Mouse (Mus musculus) layer of hippocampus, postnatal 36 days (tissue): ENCODE data around the gene Fan1. TPM values are rescaled to one million over a fixed set of nuclear protein-coding genes. Genes with fewer than 3 reads are reported as not detected.

Experiments used
- DNase-seq, 2 experiments: peaks; one replicate each; pipeline ENCODE4 v3.0.0; 2022
- total RNA-seq, 2 experiments: library from RNA; stranded (reverse); gene quantifications; 2 replicates each; pipeline ENCODE4 v1.2.3; 2021

The Fan1 gene
- total RNA-seq: 10 to 100 TPM; 12.2 to 13.1 TPM

DNA sequence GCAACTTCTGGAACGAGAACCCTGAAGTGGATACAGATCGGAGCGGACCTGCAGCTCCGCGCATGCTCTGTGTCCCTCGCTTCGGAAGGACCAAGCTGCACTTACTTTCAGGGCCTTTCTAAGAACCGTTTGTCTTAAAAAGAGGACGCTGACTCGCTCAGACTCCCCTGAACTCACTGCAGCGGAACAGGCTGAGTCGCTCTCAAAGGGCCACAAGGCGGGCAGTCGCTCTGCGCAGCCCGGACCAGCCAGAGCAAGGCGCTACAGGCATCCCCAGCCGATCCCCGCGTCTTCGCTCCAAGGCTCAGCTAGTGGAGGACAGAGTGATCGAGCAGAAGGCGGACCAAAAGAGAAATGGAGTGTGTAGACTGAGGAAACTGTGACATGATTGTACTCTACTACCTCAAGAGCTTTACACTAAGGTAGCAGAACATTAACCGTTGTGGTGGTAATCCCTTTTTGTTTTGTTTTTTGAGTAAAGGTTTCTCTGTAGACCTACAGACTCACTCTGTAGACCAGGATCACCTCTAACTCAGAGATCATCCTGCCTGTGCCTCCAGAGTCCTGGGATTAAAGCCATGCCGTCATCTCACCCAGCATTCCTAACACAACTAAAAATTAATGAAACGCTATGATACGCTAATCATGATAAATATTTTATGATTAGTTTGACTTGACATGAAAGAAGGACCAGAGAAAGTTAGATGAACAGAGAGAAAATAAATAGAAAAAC lies at the start of gene Fan1:
Gene Fan1, minus strand, starts transcription at position 266 of the 733 bp plus-strand sequence.
- DNase-seq: peak; percentile 90 to 91

DNA sequence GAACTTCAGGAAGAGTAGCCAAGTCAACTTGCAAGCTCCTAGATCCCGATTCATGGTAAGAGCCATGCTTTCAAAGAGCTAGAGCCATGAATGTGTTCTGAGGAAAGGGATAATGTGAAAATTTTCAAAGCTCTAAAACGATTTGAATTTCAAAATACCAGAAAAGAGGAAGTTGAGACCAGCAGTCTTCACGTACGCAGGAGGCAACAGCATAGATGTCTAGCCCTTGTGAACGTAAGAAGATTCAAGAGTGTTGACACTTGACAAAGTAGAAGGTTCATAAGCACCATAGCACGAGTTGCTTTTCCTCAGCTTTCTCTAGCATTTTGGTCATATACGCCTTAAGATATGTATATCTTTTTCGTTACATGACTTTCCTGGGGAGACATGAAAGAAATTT lies 30.1 kb upstream of the Fan1 start:
- no peak for DNase-seq

DNA sequence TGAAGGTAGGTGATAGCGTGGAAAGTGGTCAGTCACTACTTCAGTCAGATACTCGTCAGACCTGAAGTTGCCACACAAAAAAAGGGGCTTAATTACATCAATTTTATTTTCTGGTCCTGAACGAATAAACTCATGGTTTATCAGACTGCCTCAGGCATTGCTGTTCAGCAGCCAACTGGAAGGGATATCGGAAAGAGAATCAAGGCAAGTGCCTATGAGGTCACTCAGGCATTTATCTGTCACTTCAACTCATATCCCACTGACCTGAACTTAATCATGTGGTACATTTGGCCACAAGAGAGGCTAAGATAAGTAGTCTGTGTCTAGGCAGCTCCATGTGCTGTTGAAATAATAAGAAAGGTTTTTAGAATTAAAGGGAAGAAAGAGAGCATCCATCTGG lies 28.6 kb upstream of the Fan1 start:
- no peak for DNase-seq

DNA sequence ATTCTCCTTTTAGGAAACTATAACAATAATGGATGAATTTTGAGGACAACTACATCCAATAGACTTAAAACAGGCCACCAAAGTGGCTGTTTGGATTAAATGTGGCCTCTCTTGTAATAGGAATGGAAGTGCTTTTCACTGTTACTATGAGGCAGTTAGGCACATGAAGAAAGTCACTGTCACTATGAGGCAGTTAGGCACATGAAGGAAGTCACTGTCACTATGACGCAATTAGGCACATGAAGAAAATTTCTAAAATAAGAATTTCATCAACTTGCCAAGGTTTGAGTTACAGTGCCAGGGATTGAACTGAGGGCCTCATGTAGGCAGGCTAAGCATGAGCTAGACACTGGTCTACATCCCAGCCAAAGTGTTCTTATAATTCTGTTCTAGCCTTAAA lies 26.8 kb upstream of the Fan1 start:
- DNase-seq: no peak

DNA sequence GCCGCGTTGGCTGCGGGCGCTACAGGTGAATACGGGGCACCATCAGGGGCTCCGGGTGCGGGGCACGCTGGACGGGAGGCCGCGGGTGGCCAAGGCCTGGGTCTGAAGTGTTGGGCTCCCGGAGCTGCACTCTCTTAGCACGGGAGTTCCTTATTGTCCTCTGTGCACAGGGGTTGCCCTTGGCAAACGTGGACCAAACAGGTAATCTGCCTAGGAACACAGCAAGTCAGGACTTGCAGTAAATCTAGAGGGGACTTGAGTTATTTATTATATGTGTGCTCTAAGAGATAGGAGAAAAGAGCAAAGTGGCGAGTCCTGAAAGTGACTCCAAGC lies 18.9 kb upstream of the Fan1 start:
- no peak for DNase-seq

DNA sequence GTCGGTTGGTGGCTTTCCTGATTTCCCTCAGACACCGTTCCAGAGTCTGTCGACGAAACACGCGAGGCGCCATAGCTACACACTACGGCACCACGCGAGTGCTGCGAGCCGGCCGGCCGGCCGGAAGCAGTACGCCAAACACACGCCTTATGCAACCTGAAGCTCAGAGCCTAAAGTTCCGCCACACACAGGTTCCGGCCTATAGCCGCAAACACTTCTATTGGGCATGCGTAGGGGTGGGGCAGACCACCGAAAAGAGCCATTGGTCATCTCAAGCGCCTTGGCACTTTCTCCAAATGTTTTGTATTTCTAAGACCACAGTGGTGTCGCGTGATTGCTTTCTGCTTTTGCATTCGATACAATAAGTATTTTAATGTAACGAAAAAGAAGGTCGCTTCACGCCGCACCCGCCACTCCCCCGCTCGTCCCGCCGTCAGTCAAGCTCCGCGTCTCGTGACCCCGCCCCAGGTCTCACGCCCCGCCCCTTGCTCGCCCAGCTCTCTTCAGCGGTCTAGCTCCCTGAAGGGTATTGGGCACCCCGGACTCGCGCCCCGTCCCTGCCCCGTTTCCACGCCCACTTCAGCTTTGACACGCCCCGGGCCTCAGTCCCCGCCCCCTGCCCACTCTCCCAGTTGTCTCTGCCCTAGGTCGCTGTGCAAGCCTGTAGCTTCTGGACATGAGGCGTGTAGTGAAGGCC lies 18.4 kb upstream of the Fan1 start, which contains the start of the genes Mphosph10 and Mcee:
Gene Mphosph10, minus strand, starts transcription at position 147 of the 697 bp plus-strand sequence.
Gene Mcee, plus strand, starts transcription at position 486 of the 697 bp plus-strand sequence.
- peak; percentile 94 for DNase-seq

DNA sequence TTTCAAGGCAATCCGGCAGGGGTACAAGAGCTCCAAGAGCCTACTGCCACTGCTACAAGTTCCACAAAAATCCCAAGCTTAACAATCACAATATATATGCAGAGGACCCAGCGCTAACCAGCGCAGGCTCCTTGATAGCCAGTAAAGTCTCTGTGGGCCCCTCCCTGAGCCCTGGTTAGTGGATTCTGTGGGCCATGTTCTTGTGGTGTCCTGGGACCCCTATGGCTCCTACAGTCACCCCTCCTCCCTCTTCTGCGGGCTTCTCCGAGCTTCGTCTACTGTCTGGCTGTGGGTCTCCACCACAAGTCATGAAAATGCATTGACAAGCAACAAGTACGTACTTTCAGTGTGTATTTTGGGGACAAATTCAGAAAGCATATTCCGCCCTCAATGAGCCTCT lies 17.6 kb upstream of the Fan1 start:
- no peak for DNase-seq

DNA sequence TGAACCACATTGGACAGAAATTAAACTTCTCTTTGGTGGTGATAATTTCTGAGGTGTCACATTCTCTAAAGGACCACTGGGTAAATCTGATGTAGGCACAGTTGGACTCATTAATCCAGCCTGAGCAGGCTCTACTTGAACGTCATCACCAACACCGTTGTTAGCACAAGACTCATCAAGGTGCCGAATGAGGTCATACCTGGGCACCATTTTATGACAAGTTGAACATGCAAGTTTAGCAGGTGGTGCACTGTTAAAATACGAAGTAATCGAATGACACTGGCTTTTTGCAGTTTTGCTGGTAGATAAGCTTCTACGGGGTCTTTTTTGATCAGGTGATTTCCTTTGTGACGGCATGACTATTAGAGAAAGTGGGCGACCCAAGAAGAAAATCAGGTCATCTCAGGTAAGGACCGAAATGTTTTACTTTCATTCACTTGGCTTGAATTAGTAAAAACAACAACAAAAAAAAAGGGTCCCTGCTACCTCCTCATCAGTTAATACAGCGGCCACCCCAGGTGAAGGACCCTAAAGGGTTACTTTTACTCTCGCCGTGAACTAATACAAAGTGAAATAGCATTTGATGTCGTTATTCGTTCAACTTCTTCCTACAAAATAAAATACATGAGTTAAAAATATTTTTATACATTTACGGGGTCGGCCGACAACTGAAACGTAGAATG lies 607 bp downstream of the Fan1 start:
- no peak for DNase-seq

DNA sequence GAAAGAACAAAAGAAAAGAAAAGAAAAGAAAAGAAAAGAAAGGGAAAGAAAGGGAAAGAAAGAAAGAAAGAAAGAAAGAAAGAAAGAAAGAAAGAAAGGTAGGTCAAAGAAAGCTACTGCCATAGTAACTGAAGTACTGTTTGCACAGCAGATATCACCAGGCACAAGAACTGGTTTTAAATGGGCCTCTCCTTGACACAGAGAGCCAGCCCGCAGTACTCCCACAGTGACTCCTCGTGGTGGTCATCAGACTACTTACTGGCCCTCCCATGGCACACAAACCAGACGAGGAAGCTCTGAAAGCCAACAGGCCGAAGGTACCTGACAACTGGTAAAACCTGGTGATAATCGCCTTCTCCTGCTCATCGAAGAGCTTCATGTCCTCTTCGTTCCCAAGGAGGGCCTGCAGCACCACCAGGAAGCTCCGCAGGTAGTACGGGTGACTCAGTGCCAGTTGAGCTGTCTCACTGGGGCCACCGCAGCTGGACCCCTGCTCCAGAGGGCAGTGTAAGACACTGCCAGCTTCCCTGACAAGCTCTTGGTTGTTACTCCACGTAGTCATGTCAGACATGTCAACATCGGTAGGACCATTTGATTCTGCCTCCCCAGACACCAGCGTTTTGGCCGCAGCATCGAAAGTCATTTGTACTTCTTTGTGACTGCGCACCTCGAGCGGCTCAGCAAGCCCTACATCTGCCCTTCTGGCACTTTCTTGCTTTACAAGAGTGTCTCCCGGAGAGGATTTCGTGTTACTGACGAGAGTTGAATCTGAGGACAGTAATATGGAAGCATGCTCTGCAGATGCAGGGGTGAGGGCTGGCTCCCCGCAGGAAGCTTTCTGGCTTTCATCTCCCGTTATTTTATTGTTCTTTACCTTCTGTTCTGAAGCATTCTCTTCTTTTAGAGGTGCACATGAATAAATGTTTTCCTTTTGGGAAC lies 1.7 kb downstream of the Fan1 start:
- DNase-seq: no peak

DNA sequence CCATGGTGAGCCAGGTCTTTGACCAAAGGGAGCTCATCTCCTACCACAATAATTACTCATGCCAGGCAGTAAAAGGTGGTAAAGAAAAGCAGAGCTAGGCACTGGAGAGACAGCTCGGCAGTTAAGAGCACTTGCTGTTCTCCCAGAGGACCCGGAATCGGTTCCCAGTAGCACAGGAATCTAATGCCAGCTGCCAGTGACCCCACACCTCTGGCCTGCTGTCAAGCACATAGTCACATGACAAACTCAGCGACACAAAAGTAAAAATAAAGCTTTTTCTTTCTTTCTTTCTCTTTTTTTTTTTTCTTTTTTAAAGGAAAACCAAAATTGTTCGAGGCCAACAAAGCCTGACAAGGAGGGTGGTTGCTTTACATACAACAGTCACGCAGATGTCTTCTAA lies 4.1 kb downstream of the Fan1 start:
- DNase-seq: no peak

DNA sequence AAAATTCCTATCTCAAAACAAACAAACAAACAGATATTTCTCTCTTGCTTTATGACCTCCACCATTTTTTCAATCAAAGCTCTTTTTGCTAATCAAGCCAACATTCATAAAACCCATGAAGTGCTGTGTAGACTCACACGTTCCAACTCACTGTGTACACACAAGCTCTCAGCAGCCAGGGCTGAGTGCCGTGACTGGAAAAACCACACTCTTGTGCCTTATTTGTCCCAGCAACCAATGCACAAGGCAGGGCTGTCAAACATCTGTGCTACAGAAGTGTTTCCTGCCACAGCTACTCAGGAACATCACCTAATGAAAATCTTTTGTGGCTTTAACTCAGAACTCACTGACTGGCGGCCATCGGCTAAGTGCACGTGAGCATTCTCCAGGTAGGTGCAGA lies 8.0 kb downstream of the Fan1 start:
- no peak for DNase-seq

DNA sequence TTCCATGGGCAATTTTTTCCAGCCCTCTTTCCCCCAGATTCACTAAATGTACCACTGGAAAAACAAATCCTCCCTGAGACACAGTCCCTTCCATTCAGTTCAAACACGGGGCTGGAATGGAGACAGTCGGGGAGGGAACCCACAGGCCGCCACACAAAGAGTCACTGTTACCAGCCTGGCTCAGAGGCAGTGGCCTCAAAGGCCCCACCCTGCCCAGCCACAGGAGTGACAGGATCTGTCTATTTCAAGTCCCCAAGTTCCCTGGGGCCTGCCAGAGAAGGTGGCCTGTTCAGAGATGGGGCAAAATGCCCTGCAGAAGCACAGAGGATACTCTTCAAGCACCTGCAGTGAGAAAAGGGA lies 13.3 kb downstream of the Fan1 start:
- DNase-seq: peak; percentile 60 to 61

DNA sequence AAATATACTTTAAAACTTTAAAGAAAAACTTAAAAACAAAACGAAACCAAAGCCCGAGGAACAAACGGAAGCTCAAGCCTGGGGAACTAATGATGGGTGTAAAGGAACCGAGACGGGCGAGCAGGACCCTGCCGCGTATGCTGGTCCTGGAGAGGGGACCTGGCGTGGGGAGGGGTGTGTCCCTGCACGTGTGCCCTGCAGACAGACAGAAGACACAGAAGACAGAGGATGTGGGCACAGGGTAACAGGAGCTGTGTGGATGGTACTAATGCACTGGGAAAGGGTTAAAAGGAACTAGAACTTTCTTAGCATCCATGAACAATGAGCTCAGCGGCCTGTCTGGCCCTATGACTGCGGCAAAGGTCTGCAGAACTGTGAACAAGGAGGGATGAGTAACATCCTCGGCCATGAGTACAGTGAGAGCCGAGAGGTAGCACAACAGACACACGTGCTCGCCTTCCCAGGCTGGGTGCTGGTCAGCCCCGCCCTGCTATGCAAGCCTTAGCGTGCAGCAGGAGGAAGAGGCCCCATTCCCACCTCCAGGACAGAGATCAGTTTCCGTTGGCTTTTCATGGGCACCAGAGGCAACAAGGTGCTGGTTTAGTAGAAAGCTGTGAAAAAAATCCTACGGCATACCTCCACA lies 13.8 kb downstream of the Fan1 start:
- no peak for DNase-seq

DNA sequence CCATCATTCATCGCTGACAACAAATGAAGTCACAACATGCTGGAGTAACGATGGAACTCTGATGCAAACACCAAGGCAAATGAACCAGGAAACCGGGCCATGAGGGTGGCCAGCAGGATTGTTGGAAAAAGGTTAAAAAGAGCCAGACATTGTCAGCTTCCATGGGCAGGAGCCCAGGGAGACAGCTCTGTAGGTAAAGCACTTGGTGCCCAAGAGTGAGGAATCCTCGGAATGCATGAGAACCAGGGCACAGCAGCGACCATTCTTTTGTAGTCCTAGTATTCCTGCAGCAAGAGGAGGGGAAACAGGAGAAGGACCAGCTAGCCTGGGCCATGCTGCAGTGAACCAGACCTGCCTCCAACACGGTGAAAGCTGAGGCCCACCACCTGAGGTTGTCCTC lies 15.2 kb downstream of the Fan1 start:
- no peak for DNase-seq

DNA sequence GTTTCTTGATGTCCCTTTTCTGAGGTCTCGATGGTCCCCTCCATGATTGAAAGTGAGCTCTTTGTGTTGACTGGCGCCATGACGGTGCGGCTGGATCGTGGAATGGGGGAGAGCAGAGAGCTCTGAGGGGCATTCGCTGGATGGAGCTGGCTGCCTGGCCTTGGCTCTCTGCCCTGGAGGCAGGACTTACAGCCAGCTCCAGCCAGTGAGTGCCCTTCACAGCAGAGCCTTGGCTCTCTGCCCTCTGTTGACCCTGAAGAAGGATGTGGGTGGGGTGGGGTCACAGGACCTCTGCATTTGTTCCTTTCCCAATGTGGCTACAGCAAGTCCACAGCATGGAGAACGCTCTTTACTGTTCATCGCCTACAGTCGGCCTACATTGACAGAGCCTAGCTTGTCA lies 16.5 kb downstream of the Fan1 start:
- DNase-seq: peak; percentile 65 to 73

DNA sequence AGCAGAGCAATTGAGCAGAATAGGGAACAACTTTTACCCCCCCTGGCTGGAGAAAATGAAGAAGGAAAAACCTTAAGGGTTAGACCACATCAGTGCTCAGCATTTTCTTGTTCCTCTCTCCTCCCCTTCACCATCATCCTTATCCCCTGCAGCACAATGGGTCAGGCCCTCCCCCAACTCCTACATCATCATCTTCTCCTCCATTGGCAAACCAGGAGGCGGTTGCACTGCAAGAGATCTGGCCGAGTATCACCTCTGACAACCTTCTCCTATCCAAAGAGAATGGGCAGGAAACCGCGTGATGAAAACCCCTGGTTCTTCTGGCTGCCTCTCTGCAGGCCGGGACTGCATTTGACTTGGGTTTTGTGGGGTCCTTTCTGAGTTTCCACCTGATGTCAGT lies 17.2 kb downstream of the Fan1 start:
- DNase-seq: no peak

DNA sequence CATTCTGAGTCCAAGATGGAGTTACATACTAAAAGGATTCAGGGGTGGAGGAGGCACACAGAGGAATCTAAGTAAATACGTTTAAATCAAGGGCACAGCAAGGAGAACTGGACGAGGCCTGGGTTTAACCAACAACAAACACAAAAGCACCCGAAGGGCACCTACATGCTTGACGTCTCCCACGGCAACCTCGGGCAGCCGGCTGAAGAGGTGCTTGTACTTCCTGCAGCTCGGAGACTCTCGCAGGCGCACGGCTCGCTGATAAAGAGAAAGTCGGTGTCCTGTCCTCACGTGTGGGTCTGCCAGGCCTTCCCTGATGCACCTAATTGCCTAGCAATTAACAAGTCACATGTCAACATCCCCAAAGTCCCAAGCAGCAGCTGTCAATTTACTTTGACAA lies 19.7 kb downstream of the Fan1 start:
- no peak for DNase-seq

DNA sequence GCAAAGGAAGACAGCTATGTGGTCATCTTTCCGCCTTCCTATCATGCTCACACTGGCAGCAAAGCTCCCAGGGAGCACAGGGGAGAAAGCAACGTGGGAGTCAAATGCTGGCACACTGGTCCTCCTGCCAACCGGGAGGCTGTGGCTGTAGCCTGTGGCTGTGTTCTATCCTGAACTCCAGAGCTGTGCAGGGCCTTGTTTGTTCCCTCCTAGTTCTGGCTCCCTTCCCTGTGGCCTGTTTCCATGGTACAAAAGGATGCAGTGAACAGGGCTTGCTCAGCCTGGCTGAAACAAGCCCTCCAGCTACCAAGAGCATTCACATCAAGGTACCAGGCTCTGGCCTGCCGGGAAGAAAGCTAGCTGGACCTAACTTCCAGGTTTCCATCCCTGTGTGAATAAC lies 22.8 kb downstream of the Fan1 start:
- peak; percentile 83 to 84 for DNase-seq

DNA sequence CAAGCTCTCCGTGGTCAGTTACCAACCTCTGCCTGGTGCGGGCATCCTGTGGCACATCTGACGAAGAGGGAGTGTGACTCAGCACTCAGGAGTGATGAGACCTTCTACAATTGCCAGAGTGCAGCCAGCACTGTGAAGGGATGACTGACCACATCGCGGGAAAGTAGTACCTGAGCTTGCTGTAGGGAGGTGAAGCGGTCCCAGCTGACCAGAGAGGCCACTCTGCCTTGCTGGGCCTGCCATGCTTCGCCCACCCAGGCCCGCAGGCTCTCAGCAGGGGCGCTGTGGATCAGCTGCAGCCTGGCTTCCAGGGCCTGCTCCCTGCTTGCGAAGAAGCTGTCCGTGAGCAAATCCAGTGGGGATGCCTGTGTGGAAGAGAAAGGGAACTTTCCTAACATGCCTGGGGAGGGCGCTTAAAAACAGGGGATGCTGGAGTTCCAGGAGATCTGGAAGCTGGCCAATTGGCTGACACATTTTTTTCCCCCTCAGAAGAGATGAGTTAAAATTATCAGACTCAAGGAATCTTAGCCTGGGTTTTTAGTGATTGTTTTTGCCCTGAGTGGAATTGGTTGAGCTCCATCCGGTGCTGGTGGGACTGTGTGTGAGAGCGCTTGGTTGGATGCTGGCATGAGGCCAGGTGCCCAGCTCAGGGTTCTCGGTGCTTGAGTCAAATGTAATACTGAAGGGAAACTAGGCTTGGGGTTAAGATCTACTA lies 24.6 kb downstream of the Fan1 start:
- DNase-seq: peak; percentile 38 to 46

DNA sequence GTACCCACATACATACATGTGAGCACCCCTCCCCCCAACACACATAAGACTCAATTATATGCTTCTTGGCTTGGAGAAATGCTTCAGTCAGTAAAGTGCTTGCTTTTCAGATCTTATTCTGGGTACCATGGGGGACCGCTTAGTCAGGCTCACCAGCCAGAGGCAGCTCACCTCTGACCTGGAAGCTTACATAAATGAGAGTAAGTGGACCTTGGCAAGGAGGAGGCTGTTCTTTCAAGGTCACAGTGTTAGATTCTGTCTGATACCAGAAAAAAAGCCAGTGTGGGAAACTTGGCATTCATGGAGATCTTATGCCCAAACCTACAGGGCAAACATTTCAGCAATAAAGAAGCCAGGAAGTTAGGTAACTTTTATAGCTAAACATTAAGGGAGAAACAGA lies 26.1 kb downstream of the Fan1 start:
- DNase-seq: no peak

DNA sequence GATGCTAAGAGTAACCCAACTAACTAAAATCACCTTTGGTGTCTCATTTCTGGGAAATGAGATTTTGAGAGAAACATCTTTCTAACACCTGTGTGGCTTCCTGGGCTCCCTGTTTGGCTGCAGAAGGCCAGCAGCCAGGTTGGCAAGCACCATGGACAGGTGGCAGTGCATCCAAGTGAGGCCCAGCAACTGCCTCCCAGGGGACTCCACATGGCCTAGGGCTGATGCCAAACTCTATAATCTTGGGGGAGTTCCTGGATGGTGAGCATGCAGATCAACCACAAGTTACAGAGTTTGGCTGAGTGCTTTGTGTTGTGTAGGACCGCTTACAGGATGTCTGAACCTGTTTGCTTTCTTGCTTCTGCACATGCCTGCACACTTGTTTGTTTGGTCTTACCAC lies 41.2 kb downstream of the Fan1 start:
- DNase-seq: no peak
